Mouse (Mus musculus) neural tube, embryonic 14.5 days (tissue): Measurements from ENCODE around the gene Nlrc5. TPM values are rescaled to one million over a fixed set of nuclear protein-coding genes. Genes with fewer than 3 reads are reported as not detected.

ENCODE experiments used
- ATAC-seq: fragments of 200-750 bp; cut with Nextera tagmentation; 2 replicates; pipeline ENCODE4 v1.8.0; 2017; ENCODE audit warnings: low read depth, mild to moderate bottlenecking, moderate TSS enrichment, moderate library complexity
- H3K27ac ChIP-seq: fragments of 300-500 bp; sonication (generic); 2 replicates; pipeline ENCODE4 v1.5.1; 2014; ENCODE audit warnings: low read depth, mild to moderate bottlenecking, control low read depth, low read length, moderate library complexity, mixed read lengths
- H3K27me3 ChIP-seq: fragments of 300-500 bp; sonication (generic); 2 replicates; pipeline ENCODE4 v1.6.1; 2014; ENCODE audit warnings: low read length; ENCODE audit not compliant: control insufficient read depth, insufficient read depth
- H3K36me3 ChIP-seq: fragments of 300-500 bp; sonication (generic); 2 replicates; pipeline ENCODE4 v1.6.1; 2014; ENCODE audit warnings: low read length, mixed read lengths; ENCODE audit not compliant: control insufficient read depth, insufficient read depth
- H3K4me1 ChIP-seq: fragments of 300-500 bp; sonication (generic); 2 replicates; pipeline ENCODE4 v1.6.1; 2014; ENCODE audit warnings: low read length; ENCODE audit not compliant: control insufficient read depth, insufficient read depth
- H3K4me2 ChIP-seq: fragments of 300-500 bp; sonication (generic); 2 replicates; pipeline ENCODE4 v1.6.1; 2014; ENCODE audit warnings: mild to moderate bottlenecking, low read depth, low read length, control low read depth
- H3K4me3 ChIP-seq: fragments of 300-500 bp; sonication (generic); 2 replicates; pipeline ENCODE4 v1.5.1; 2014; ENCODE audit warnings: low read depth, low read length, control low read depth, mixed read lengths
- H3K9ac ChIP-seq: fragments of 300-500 bp; sonication (generic); replicated peaks from 2 replicates; pipeline ENCODE4 v1.6.1; 2014; ENCODE audit warnings: low read depth, mild to moderate bottlenecking, control low read depth, low read length, mixed read lengths
- H3K9me3 ChIP-seq: fragments of 300-500 bp; sonication (generic); 2 replicates; pipeline ENCODE4 v1.6.1; 2016; ENCODE audit warnings: low read length; ENCODE audit not compliant: control insufficient read depth
- WGBS: fragments of 180-500 bp; shearing (Covaris S2); extraction: QIAGEN DNeasy Blood & Tissue Kit; methylation state at CpG from one replicate; pipeline ENCODE4 v1.1.7; 2014; 5-methylcytosine and 5-hydroxymethylcytosine counted together
- polyA plus RNA-seq: library from polyadenylated mRNA; unstranded; fragments of >200 nt; fragmentation: Nextera tagmentation; extraction: Ambion mirVana; gene quantifications from 2 replicates; pipeline ENCODE4 v1.2.1, GENCODE M21; 2014

The Nlrc5 gene
- polyA plus RNA-seq, 1 experiment from 2014 or later, result 0.13 TPM

DNA sequence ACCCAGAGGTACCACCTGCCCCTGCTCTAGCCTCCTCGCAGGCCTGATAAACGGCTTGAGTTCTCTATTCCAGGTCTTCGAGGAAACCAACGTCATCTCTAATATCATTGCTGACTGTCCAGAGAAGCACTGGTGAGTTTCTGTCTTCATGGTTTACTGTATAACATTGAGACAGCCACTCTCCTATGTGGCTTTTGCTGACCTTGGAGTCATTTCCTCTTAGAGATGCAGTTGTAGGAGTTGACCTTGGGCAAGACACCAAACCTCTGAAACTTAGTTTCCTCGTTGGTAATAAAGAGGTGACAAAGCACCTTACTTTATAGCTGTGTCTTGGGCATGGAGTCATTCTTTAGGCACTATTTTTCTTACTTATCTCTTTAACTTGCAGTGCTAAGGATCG, 21.6 kb upstream of the Nlrc5 start:
- no peak overlapping the region for H3K9ac ChIP-seq
- ATAC-seq, result no peak
- no peak overlapping the region for H3K4me3 ChIP-seq
- H3K9me3 ChIP-seq, result no peaks in the 10 kb centered on the region
- H3K4me1 ChIP-seq, result no peaks in the 10 kb centered on the region
- H3K27me3 ChIP-seq, result no peaks in the 10 kb centered on the region
- 87% methylated on average over 6 of the region's 6 CpGs for WGBS
- H3K36me3 ChIP-seq, result no peaks in the 10 kb centered on the region
- H3K4me2 ChIP-seq, result no peak overlapping the region
- H3K27ac ChIP-seq, result no peak overlapping the region

DNA sequence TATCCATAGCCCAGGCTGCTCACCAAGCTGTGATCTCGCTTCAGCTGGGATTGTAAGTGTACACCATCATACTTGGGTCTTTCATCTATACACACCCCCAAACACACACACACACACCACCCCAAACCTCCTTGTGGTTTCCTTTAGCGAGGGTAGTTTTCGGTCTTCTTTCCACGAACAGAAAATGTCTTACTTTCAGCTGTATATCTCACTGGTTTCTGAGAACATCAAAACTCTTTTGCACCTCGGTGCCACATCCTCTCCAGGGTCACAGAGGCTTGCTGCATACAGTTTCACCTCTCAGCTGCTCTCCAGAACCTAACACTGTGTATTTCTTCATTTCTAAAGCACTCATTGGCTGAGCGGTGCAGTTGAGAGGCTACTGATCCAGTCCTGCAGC, 20.6 kb upstream of the Nlrc5 start:
- Histone ChIP-seq H3K9me3 (no peaks in the 10 kb centered on the region), H3K36me3 (no peaks in the 10 kb centered on the region), H3K27me3 (no peaks in the 10 kb centered on the region), H3K4me1 (no peaks in the 10 kb centered on the region), H3K4me2 (no peak overlapping the region), H3K27ac (no peak overlapping the region), H3K9ac (no peak overlapping the region), H3K4me3 (no peak overlapping the region)
- WGBS, result 93% methylated on average over 6 of the region's 6 CpGs
- no peak for ATAC-seq

DNA sequence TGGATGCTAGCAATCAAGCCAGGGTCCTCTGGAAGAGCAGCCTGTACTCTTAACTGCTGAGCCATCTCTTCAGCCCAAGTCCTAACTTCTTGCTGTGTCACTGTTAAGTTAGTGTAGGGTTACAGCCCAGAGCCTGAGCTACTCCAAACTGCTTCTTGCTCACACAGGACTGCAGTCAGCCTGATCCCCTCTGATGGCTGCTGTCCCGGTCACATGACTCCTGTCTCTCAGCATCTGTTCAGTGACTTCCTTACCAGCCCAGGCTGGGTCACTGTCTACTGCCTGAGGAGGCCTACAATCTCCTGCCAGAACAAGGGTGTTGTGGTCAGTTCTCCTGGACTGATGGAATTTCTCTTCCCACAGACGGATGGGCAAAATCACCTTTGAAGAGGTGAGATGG, 18.9 kb upstream of the Nlrc5 start:
- Histone ChIP-seq H3K27me3 (no peaks in the 10 kb centered on the region), H3K4me3 (no peak overlapping the region), H3K27ac (no peak overlapping the region), H3K9me3 (no peaks in the 10 kb centered on the region), H3K4me1 (no peaks in the 10 kb centered on the region), H3K9ac (no peak overlapping the region), H3K36me3 (no peaks in the 10 kb centered on the region), H3K4me2 (no peak overlapping the region)
- WGBS, result 73% methylated on average over 2 of the region's 2 CpGs
- no peak for ATAC-seq

DNA sequence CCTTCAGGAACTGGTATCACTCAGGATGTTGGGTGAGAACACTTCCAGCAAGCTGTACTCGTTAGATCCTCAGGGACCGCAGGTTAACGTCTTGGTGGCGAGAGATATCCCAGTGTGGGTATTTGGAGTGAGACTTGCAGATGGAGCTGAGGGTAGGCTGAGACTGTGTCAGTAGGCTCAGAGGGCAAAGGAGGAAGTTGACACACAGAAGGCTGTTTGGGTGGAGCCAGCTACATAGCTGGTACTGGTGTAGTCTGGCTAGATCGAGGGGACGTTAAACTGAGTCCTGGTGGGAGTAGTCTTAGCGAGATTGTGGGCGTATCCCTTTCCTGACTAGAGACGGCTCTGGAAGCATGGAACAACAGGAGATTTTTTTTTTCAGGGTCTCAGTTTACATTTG, 16.1 kb upstream of the Nlrc5 start:
- Histone ChIP-seq H3K36me3 (no peaks in the 10 kb centered on the region), H3K4me1 (no peaks in the 10 kb centered on the region), H3K4me3 (no peak overlapping the region), H3K27ac (no peak overlapping the region), H3K9me3 (no peaks in the 10 kb centered on the region), H3K4me2 (no peak overlapping the region), H3K27me3 (no peaks in the 10 kb centered on the region), H3K9ac (no peak overlapping the region)
- 74% methylated on average over 9 of the region's 9 CpGs for WGBS
- ATAC-seq, result no peak

DNA sequence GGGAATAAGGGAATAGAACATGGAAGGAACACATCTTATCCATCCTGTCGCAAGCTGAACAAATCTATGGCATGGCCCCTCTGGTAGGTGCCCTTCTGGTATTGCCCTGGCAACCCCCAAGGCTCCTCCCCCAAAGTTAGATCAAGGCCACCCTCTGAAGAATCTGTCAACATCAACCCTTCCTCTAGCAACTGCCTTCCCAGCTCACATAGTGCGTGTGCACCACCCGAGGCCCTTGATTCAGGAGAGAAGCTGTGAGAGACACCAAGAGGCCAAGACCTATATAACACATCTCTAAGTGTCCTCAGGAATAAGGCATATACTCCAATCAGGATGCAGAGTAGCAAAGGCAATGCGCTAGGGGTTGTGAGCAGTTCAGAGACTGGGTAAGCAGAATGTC, 11.9 kb upstream of the Nlrc5 start:
- H3K27ac ChIP-seq, result no peak overlapping the region
- no peak for ATAC-seq
- H3K9me3 ChIP-seq, result no peaks in the 10 kb centered on the region
- no peak overlapping the region for H3K4me2 ChIP-seq
- H3K36me3 ChIP-seq, result no peaks in the 10 kb centered on the region
- no peaks in the 10 kb centered on the region for H3K27me3 ChIP-seq
- no peak overlapping the region for H3K4me3 ChIP-seq
- no peaks in the 10 kb centered on the region for H3K4me1 ChIP-seq
- 94% methylated on average over 4 of the region's 4 CpGs for whole genome bisulfite sequencing
- H3K9ac ChIP-seq, result no peak overlapping the region

DNA sequence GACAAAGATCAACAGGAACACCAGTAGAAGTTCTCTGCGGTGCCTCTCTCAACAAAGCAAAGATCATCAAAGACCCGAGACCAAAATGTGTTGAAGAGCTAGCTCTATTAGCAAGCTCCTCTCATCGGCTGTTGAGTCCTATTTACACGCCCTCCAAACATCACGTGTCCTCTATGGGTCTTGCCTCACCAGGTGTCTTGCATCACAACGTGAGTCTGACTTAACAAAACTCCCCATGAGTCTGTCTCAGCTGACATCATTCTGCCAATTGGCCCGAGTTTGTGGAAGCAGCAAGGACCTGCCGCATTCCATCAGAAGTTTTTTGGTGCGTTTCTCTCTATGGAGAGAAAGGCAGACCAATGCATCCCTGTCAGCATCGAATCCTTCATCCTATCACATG, 6.2 kb upstream of the Nlrc5 start:
- Histone ChIP-seq H3K27me3 (no peaks in the 10 kb centered on the region), H3K4me2 (no peak overlapping the region), H3K9me3 (no peaks in the 10 kb centered on the region), H3K36me3 (no peaks in the 10 kb centered on the region), H3K4me3 (no peak overlapping the region), H3K27ac (no peak overlapping the region), H3K4me1 (no peaks in the 10 kb centered on the region), H3K9ac (no peak overlapping the region)
- WGBS, result 79% methylated on average over 10 of the region's 10 CpGs
- ATAC-seq, result no peak

DNA sequence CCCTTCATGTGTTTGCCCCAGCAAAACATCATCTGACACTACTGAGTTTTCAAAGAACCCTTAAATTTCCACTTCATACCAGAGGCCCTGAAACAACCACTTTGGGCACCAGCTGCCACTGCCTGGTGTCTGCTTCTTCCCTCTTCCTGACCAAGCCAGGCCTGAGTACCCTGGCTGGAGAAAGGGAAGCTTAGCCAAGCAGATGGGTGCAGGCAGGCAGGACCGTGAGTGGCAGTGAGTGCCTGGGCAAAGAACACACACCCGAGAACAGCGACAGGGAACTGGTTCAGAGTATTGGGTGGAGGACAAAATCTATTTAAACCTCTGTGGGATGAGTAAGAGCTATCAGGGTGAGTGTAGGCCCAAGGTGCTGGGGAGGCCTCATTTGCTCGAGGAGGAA, 5.7 kb upstream of the Nlrc5 start:
- no peak for ATAC-seq
- H3K4me1 ChIP-seq, result no peaks in the 10 kb centered on the region
- H3K27ac ChIP-seq, result no peak overlapping the region
- H3K36me3 ChIP-seq, result no peaks in the 10 kb centered on the region
- H3K27me3 ChIP-seq, result no peaks in the 10 kb centered on the region
- WGBS, result 85% methylated on average over 4 of the region's 4 CpGs
- no peak overlapping the region for H3K4me3 ChIP-seq
- no peaks in the 10 kb centered on the region for H3K9me3 ChIP-seq
- H3K4me2 ChIP-seq, result no peak overlapping the region
- no peak overlapping the region for H3K9ac ChIP-seq

DNA sequence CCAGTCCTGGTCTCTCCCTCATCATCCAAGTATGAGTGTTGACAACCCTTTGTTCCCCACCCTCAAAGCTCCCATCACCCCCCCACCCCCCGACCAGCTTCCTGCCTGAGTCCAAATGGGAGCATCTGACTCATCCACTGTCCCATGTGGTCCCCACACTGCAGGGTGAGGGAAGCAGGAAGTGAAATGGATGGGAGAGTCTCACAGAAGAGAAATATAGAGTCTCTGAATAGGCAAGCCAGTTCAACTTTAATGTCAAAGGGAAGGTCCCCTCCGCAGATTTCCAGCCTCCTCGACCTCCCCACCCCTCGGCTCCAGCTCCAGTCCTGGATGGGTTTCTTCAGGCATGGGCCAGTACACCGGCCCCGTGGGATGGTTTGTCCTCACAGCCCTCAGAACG, 4.8 kb upstream of the Nlrc5 start:
- Histone ChIP-seq H3K9me3 (no peaks in the 10 kb centered on the region), H3K9ac (no peak overlapping the region), H3K4me2 (no peak overlapping the region), H3K4me1 (0 out of 2 replicates have a peak, but pooled peaks cover 6% of the 10 kb centered on the region), H3K36me3 (no peaks in the 10 kb centered on the region), H3K27me3 (peaks cover 5% of the 10 kb centered on the region; the same call in 1 of the 2 replicates), H3K27ac (no peak overlapping the region), H3K4me3 (no peak overlapping the region)
- no peak for ATAC-seq
- WGBS, result 80% methylated on average over 7 of the region's 7 CpGs

DNA sequence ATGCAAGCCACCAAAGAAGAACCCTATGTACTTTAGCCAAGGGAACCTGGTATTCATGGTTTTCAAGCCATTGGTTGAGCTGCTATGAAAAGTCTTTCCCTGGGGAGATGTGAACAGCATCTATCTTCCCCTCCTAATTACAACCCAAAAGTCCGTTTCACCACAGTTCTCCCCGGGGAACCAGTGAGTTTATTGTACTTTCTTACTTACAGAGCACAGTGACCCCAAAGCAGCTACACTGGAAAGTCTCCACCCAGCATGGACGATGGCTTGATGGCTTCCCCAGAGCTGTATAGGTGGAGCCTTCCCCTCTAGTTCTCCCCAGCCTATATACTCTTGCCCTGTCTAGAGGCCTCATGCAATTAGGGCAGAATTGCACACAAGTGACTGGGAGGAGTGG, 1.9 kb upstream of the Nlrc5 start:
- 50% methylated on average over 3 of the region's 3 CpGs for WGBS
- Histone ChIP-seq H3K27ac (no peak overlapping the region), H3K4me1 (0 out of 2 replicates have a peak, but pooled peaks cover 6% of the 10 kb centered on the region), H3K4me2 (no peak overlapping the region), H3K27me3 (peaks cover 5% of the 10 kb centered on the region; the same call in 1 of the 2 replicates), H3K4me3 (no peak overlapping the region), H3K9ac (no peak overlapping the region), H3K36me3 (no peaks in the 10 kb centered on the region), H3K9me3 (no peaks in the 10 kb centered on the region)
- no peak for ATAC-seq

DNA sequence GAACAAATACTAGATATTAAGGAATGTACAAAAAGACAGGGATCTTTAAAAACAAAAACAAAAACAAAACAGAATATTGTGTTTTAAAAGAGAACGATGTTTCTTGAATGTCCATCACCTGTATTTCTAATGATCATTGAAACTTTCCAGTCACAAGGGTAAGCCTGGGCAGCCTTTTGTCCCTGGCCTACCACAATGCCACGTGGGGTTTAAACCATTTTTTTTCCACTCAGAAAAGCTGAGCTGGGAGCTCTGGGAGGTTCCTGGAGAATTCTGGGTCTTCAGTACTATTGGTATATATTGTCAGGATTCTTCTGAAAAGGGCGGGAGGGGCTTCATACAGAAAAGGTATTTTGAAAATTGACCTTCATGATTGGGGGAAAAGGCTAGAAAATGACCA, 802 bp downstream of the Nlrc5 start:
- Histone ChIP-seq H3K9me3 (no peaks in the 10 kb centered on the region), H3K36me3 (no peaks in the 10 kb centered on the region), H3K9ac (no peak overlapping the region), H3K27me3 (peaks cover 5% of the 10 kb centered on the region; the same call in 1 of the 2 replicates), H3K4me3 (no peak overlapping the region), H3K4me2 (no peak overlapping the region), H3K4me1 (0 out of 2 replicates have a peak, but pooled peaks cover 6% of the 10 kb centered on the region), H3K27ac (no peak overlapping the region)
- no peak for ATAC-seq
- 83% methylated on average over 3 of the region's 3 CpGs for WGBS
